Mouse (Mus musculus) myocyte (in vitro differentiated cells): ENCODE results near the gene Gm7534.

Source experiments
- CEBPB ChIP-seq: IDR thresholded peaks from 2 replicates; pipeline ENCODE4 v1.6.1; 2011; ENCODE audit warnings: mild to moderate bottlenecking, moderate library complexity; ENCODE audit not compliant: poor library complexity, insufficient read depth, severe bottlenecking
- E2F4 ChIP-seq: IDR thresholded peaks from one replicate; pipeline ENCODE4 v1.6.1; 2011; ENCODE audit warnings: mild to moderate bottlenecking, control low read depth, moderate library complexity; ENCODE audit not compliant: insufficient read depth
- MAX ChIP-seq: IDR thresholded peaks from one replicate; pipeline ENCODE4 v1.6.1; 2011; ENCODE audit warnings: low read depth, mild to moderate bottlenecking, control low read depth
- MYOD1 ChIP-seq, 3 experiments: IDR thresholded peaks; one replicate each; pipeline ENCODE4 v1.6.1; 2011; ENCODE audit warnings: control low read depth in 2 of 3, low read depth in 2 of 3, mild to moderate bottlenecking in 2 of 3, moderate library complexity in 1 of 3; ENCODE audit not compliant: insufficient read length in 2 of 3, control insufficient read depth in 1 of 3
- MYOG ChIP-seq, 3 experiments: IDR thresholded peaks; one replicate each; pipeline ENCODE4 v1.6.1; 2011; ENCODE audit warnings: control low read depth in 2 of 3, low read depth in 2 of 3, mild to moderate bottlenecking in 2 of 3; ENCODE audit not compliant: insufficient read length in 2 of 3, control insufficient read depth in 1 of 3, insufficient read depth in 1 of 3
- POLR2A ChIP-seq: IDR thresholded peaks from one replicate; pipeline ENCODE4 v1.6.1; 2011; ENCODE audit warnings: low read depth, mild to moderate bottlenecking, control low read depth, moderate library complexity; ENCODE audit not compliant: insufficient read length
- POLR2AphosphoS2 ChIP-seq: IDR thresholded peaks from one replicate; pipeline ENCODE4 v1.6.1; 2011; ENCODE audit warnings: low read depth, control low read depth; ENCODE audit not compliant: insufficient read length
- REST ChIP-seq: IDR thresholded peaks from one replicate; pipeline ENCODE4 v1.6.1; 2011; ENCODE audit warnings: mild to moderate bottlenecking, control low read depth, moderate library complexity; ENCODE audit not compliant: insufficient read depth, insufficient read length
- SRF ChIP-seq: IDR thresholded peaks from one replicate; pipeline ENCODE4 v1.6.1; 2011; ENCODE audit warnings: low read depth; ENCODE audit not compliant: control insufficient read depth, insufficient read length
- TCF12 ChIP-seq: IDR thresholded peaks from one replicate; pipeline ENCODE4 v1.6.1; 2011; ENCODE audit warnings: mild to moderate bottlenecking, control low read depth; ENCODE audit not compliant: poor library complexity, insufficient read depth, severe bottlenecking
- USF1 ChIP-seq: IDR thresholded peaks from one replicate; pipeline ENCODE4 v1.6.1; 2011; ENCODE audit warnings: low read depth, mild to moderate bottlenecking, control low read depth, moderate library complexity

GRCm38 (mm10) chr4:134154354-134154753 lies 48.5 kb downstream of the Gm7534 start:
- TF ChIP-seq E2F4: no peak
- no peak for TF ChIP-seq POLR2A
- TF ChIP-seq MAX: no peak
- TF ChIP-seq SRF: no peak
- peak in 1 of 3 experiments; percentile 12 for TF ChIP-seq MYOD1 (IDR thresholded peaks at IDR 0.05; ENCODE audit: control insufficient read depth in 1 of 3, insufficient read length in 2 of 3, low read depth in 2 of 3)
- no peak for TF ChIP-seq TCF12
- no peak for TF ChIP-seq USF1
- no peak for TF ChIP-seq POLR2AphosphoS2
- no peak for TF ChIP-seq CEBPB
- no peak for TF ChIP-seq MYOG (IDR thresholded peaks at IDR 0.05; ENCODE audit: control insufficient read depth in 1 of 3, insufficient read depth in 1 of 3, insufficient read length in 2 of 3, low read depth in 2 of 3)
- no peak for TF ChIP-seq REST
